Mouse (Mus musculus) inflammation-experienced regulatory T-cells, adult 6 months (primary cell): ENCODE results near the gene Col4a1. TPM values are rescaled to one million over a fixed set of nuclear protein-coding genes. Genes with fewer than 3 reads are reported as not detected.

Experiments
- ATAC-seq: one replicate; pipeline ENCODE4 v1.8.0; 2017
- polyA plus RNA-seq, 3 experiments: library from polyadenylated mRNA; unstranded; fragments of 100-300 nt; shearing (Covaris generic); gene quantifications; one replicate each; pipeline ENCODE4 v1.2.1; 2017

Col4a1 gene
- polyA plus RNA-seq, 3 experiments from 2014 or later = 0.40 TPM; not detected in 2

- no peak for ATAC-seq
These were observed 13.9 kb downstream of the Col4a1 start for GRCm38 (mm10) chr8:11298531-11299316.

- ATAC-seq = no peak
These were observed 15.3 kb downstream of the Col4a1 start for GRCm38 (mm10) chr8:11297141-11297838.

GRCm38 (mm10) chr8:11296282-11296943 lies 16.2 kb downstream of the Col4a1 start:
- ATAC-seq = no peak

GRCm38 (mm10) chr8:11292611-11293010 lies 20.0 kb downstream of the Col4a1 start:
- no peak for ATAC-seq

- ATAC-seq = no peak
These were observed 22.1 kb downstream of the Col4a1 start for GRCm38 (mm10) chr8:11290533-11290932.

- ATAC-seq = no peak
These were observed 24.3 kb downstream of the Col4a1 start for GRCm38 (mm10) chr8:11288286-11288685.

GRCm38 (mm10) chr8:11287139-11287538 lies 25.5 kb downstream of the Col4a1 start:
- no peak for ATAC-seq

GRCm38 (mm10) chr8:11285437-11285836 lies 27.2 kb downstream of the Col4a1 start:
- no peak for ATAC-seq

- ATAC-seq = no peak
These were observed 29.4 kb downstream of the Col4a1 start for GRCm38 (mm10) chr8:11283217-11283616.

- no peak for ATAC-seq
These were observed 29.9 kb downstream of the Col4a1 start for GRCm38 (mm10) chr8:11282696-11283095.

GRCm38 (mm10) chr8:11282139-11282538 lies 30.5 kb downstream of the Col4a1 start:
- no peak for ATAC-seq

- ATAC-seq = no peak
These were observed 31.8 kb downstream of the Col4a1 start for GRCm38 (mm10) chr8:11280721-11281268.

GRCm38 (mm10) chr8:11279296-11279826 lies 33.3 kb downstream of the Col4a1 start:
- ATAC-seq = no peak

GRCm38 (mm10) chr8:11278101-11278611 lies 34.5 kb downstream of the Col4a1 start:
- ATAC-seq = no peak

- ATAC-seq = no peak
These were observed 35.0 kb downstream of the Col4a1 start for GRCm38 (mm10) chr8:11277602-11278051.

GRCm38 (mm10) chr8:11276286-11276685 lies 36.3 kb downstream of the Col4a1 start:
- ATAC-seq = no peak

- ATAC-seq = no peak
These were observed 38.2 kb downstream of the Col4a1 start for GRCm38 (mm10) chr8:11274415-11274814.

- no peak for ATAC-seq
These were observed 39.0 kb downstream of the Col4a1 start for GRCm38 (mm10) chr8:11273506-11274158.

GRCm38 (mm10) chr8:11272205-11272604 lies 40.4 kb downstream of the Col4a1 start:
- ATAC-seq = no peak

- ATAC-seq = no peak
These were observed 41.8 kb downstream of the Col4a1 start for GRCm38 (mm10) chr8:11270826-11271225.

GRCm38 (mm10) chr8:11268753-11269152 lies 43.9 kb downstream of the Col4a1 start:
- no peak for ATAC-seq

- no peak for ATAC-seq
These were observed 46.2 kb downstream of the Col4a1 start for GRCm38 (mm10) chr8:11266471-11266870.
